11 mouse cellular contexts compared by ENCODE assay signal in the genomic region with DNA sequence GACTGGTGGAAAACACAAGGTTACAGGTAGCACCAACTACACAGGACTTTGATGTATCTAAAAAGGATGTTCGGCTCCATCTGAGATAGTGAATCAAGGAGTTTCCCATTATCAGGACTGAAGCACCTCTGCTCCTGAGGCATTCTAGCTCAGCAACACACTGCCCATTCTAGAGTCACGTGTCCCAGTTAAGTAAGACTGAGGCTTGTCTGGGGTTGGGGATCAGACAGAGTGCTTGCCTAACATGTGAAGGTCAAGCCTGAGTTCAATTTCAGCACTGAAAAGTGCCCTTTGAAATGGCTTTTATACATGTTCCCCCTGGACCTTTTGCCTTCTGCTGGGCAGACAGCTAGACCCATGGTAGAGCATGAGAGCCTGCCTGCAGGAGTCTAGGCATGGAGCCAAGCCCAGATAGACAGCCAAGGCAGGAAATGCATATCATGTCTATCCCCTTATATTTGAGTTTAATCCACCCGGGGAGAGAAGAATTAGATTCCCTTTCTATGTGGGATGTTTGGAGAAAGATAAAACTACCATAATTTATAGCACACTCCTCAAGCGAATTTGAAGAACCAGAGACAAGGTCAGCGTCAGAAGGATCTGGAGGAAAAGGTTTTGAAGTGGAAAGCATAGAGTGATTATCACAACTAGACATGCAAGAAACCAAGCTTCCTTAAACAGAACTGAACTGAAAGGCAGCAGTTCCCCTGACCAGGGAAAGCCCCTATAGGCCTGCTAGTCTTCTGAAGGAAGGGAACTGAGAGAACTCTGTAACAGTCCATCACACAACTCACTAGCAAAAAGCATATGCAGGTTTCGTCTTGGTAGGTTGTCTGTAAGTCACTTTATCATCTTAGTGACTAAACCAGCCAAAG.
DNase-seq lines count a peak whose midpoint lies in the region; ATAC-seq and TF ChIP-seq lines count a peak whose summit lies in the region.
"Had no signal": no experiment of that assay in that cellular context is flagged by ENCODE, and none has a peak within 500 bp of the region (broad histone marks: within the 10 kb centered on the region; RNA-seq: fewer than 3 reads in every experiment).

No protein-coding gene starts in this region.

- H3K4me1 ChIP-seq in heart, adult 2 months (ENCODE audit: control insufficient read depth, insufficient read depth, low read length) = peaks cover 1% of the 10 kb centered on the region; the same call in 1 of the 2 replicates
- H3K4me1 ChIP-seq in lung, embryonic 15.5 days = 0 out of 2 replicates have a peak, but pooled peaks cover 2% of the 10 kb centered on the region
- no peaks in the 10 kb centered on the region for H3K4me1 ChIP-seq in lung, adult 2 months (ENCODE audit: control insufficient read depth, insufficient read depth, low read length)
- 0 out of 2 replicates have a peak, but pooled peaks cover 7% of the 10 kb centered on the region for H3K4me1 ChIP-seq in stomach, embryonic 15.5 days
- H3K4me1 ChIP-seq in thymus, adult 2 months (replicated peaks; ENCODE audit: control insufficient read depth, insufficient read depth, low read length) = no peaks in the 10 kb centered on the region
- H3K4me1 ChIP-seq: liver, embryonic 13.5 days; neural tube, embryonic 13.5 days had no signal

- TF ChIP-seq CTCF in heart, adult 2 months (IDR thresholded peaks at IDR 0.05) = no peak
- no peak for TF ChIP-seq CTCF in lung, adult 2 months (IDR thresholded peaks at IDR 0.05; ENCODE audit: insufficient read depth, low read length)
- TF ChIP-seq CTCF in thymus, adult 2 months (IDR thresholded peaks at IDR 0.05; ENCODE audit: borderline replicate concordance, control insufficient read depth, extremely low read depth, insufficient read depth, low read length, poor library complexity) = no peak

- no peak overlapping the region for H3K4me3 ChIP-seq in heart, adult 2 months
- H3K4me3 ChIP-seq in lung, embryonic 15.5 days = no peak overlapping the region
- no peak overlapping the region for H3K4me3 ChIP-seq in lung, adult 2 months (replicated peaks; ENCODE audit: extremely low read depth, low read depth, low read length)
- H3K4me3 ChIP-seq in stomach, embryonic 15.5 days (replicated peaks) = no peak overlapping the region
- no peak overlapping the region for H3K4me3 ChIP-seq in thymus, adult 2 months (ENCODE audit: control insufficient read depth, insufficient read depth, low read length)
- H3K4me3 ChIP-seq: liver, embryonic 13.5 days; neural tube, embryonic 13.5 days had no signal

- H3K27me3 ChIP-seq in heart, adult 2 months (ENCODE audit: control insufficient read depth, insufficient read depth, low read length) = no peaks in the 10 kb centered on the region
- no peaks in the 10 kb centered on the region for H3K27me3 ChIP-seq in lung, embryonic 15.5 days
- no peaks in the 10 kb centered on the region for H3K27me3 ChIP-seq in stomach, embryonic 15.5 days (replicated peaks)
- no peaks in the 10 kb centered on the region for H3K27me3 ChIP-seq in thymus, adult 2 months (ENCODE audit: control insufficient read depth, insufficient read depth, low read length)
- H3K27me3 ChIP-seq: liver, embryonic 13.5 days; neural tube, embryonic 13.5 days had no signal

- no peaks in the 10 kb centered on the region for H3K79me2 ChIP-seq in heart, adult 2 months (replicated peaks; ENCODE audit: control insufficient read depth, insufficient read depth, low read length)

- DNase-seq in heart, adult 11 months = peak; percentile 44
- DNase-seq in heart, adult 2 months = no peak
- DNase-seq in lung, adult 2 months = no peak
- DNase-seq in cerebellum, postnatal 36 days = peak; percentile 68 to 71
- DNase-seq in left cerebral cortex, postnatal 14 days (ENCODE audit: low spot score in 2 of 2) = no peak
- no peak for DNase-seq in thymus, adult 2 months
- DNase-seq: adrenal gland, adult 8-10 months; liver, embryonic 13.5 days had no signal

- WGBS in heart, adult 2 months = 46% methylated on average over 6 of the region's 6 CpGs
- WGBS in lung, embryonic 15.5 days = 52% methylated on average over 6 of the region's 6 CpGs
- WGBS in lung, adult 2 months = 54% methylated on average over 6 of the region's 6 CpGs
- 46% methylated on average over 6 of the region's 6 CpGs for WGBS in stomach, embryonic 15.5 days
- 53% methylated on average over 6 of the region's 6 CpGs for WGBS in thymus, adult 2 months

- peak; percentile 57; the same call in 1 of the 2 replicates for ATAC-seq in lung, embryonic 15.5 days (ENCODE audit: borderline replicate concordance, extremely low read depth, low FRiP score, low TSS enrichment)
- no peak for ATAC-seq in stomach, embryonic 15.5 days (ENCODE audit: insufficient read depth, low FRiP score, low read depth)

- no peaks in the 10 kb centered on the region for H3K9me3 ChIP-seq in lung, embryonic 15.5 days
- H3K9me3 ChIP-seq in stomach, embryonic 15.5 days = no peaks in the 10 kb centered on the region
- H3K9me3 ChIP-seq: liver, embryonic 13.5 days; neural tube, embryonic 13.5 days had no signal

- TF ChIP-seq EP300 in heart, adult 2 months (IDR thresholded peaks at IDR 0.05; ENCODE audit: insufficient read depth, low read depth, low read length) = no peak

- no peak for TF ChIP-seq POLR2A in heart, adult 2 months (IDR thresholded peaks at IDR 0.05; ENCODE audit: insufficient read depth, low read depth, low read length)
- TF ChIP-seq POLR2A in lung, adult 2 months (IDR thresholded peaks at IDR 0.05; ENCODE audit: borderline replicate concordance, extremely low read depth, low read depth, low read length) = no peak
- TF ChIP-seq POLR2A in thymus, adult 2 months (IDR thresholded peaks at IDR 0.05; ENCODE audit: control insufficient read depth, extremely low read depth, insufficient read depth, low read length, poor library complexity) = no peak

- no peak overlapping the region for H3K4me2 ChIP-seq in lung, embryonic 15.5 days
- H3K4me2 ChIP-seq in stomach, embryonic 15.5 days = no peak overlapping the region
- H3K4me2 ChIP-seq: liver, embryonic 13.5 days; neural tube, embryonic 13.5 days had no signal

- H3K36me3 ChIP-seq in heart, adult 2 months (ENCODE audit: control insufficient read depth, insufficient read depth, low read length) = no peaks in the 10 kb centered on the region
- no peaks in the 10 kb centered on the region for H3K36me3 ChIP-seq in lung, embryonic 15.5 days
- no peaks in the 10 kb centered on the region for H3K36me3 ChIP-seq in stomach, embryonic 15.5 days
- no peaks in the 10 kb centered on the region for H3K36me3 ChIP-seq in thymus, adult 2 months (ENCODE audit: control insufficient read depth, insufficient read depth, low read length)
- H3K36me3 ChIP-seq: liver, embryonic 13.5 days; neural tube, embryonic 13.5 days had no signal

- no peak overlapping the region for H3K9ac ChIP-seq in heart, adult 2 months (ENCODE audit: low read depth, low read length)
- no peak overlapping the region for H3K9ac ChIP-seq in lung, embryonic 15.5 days
- H3K9ac ChIP-seq in stomach, embryonic 15.5 days = no peak overlapping the region
- H3K9ac ChIP-seq: liver, embryonic 13.5 days; neural tube, embryonic 13.5 days had no signal

- intact Hi-C loops in heart, adult 2 months (cut with DNase I) = no loop called here
- intact Hi-C loops in left cerebral cortex, postnatal 14 days (cut with DNase I) = no loop called here

- H3K27ac ChIP-seq in heart, adult 2 months = no peak overlapping the region
- H3K27ac ChIP-seq in lung, embryonic 15.5 days = no peak overlapping the region
- H3K27ac ChIP-seq in stomach, embryonic 15.5 days = 0 out of 2 replicates have a peak overlapping the region, but pooled peaks have one; percentile 19
- no peak overlapping the region for H3K27ac ChIP-seq in thymus, adult 2 months (ENCODE audit: control insufficient read depth, insufficient read depth, low read length)
- H3K27ac ChIP-seq: liver, embryonic 13.5 days; neural tube, embryonic 13.5 days had no signal

Comparison
In these comparisons a context has a peak if more than half of its experiments do, and no peak if none do; other contexts are left out.
1. DNase-seq: peak in heart, adult 11 months (single experiment) and cerebellum, postnatal 36 days (2 of 2); none in heart, adult 2 months (0 of 2), lung, adult 2 months (single experiment), left cerebral cortex, postnatal 14 days (0 of 2) and thymus, adult 2 months (single experiment).